Mouse (Mus musculus): ENCODE results near the gene Il17rc. TPM values are rescaled to one million over a fixed set of nuclear protein-coding genes. Genes with fewer than 3 reads are reported as not detected.

Il17rc gene
- total and polyA plus RNA-seq, 2 experiments: 27.8 to 79.2 TPM

- Histone ChIP-seq H3K27ac (replicated peaks; ENCODE audit: insufficient read depth, low read depth, low read length) (0 out of 2 replicates have a peak overlapping the region, but pooled peaks have one; percentile 5), H3K36me3 (ENCODE audit: control insufficient read depth, insufficient read depth, low read length) (no peaks in the 10 kb centered on the region), H3K4me1 (ENCODE audit: control insufficient read depth, insufficient read depth, low read length) (peaks cover 14% of the 10 kb centered on the region), H3K27me3 (ENCODE audit: control insufficient read depth, insufficient read depth, low read length) (no peaks in the 10 kb centered on the region), H3K79me2 (ENCODE audit: control insufficient read depth, insufficient read depth, low read length) (peaks cover 2% of the 10 kb centered on the region; the same call in 1 of the 2 replicates), H3K4me3 (ENCODE audit: insufficient read depth, low read depth, low read length) (no peak overlapping the region), H3K9ac (ENCODE audit: low read depth, low read length) (no peak overlapping the region)
- 31% methylated on average over 10 of the region's 10 CpGs for WGBS
- DNase-seq (ENCODE audit: extremely low read depth, low read depth, low spot score): peak; percentile 77
- TF ChIP-seq CTCF (IDR thresholded peaks at IDR 0.05; ENCODE audit: low read depth, low read length): no peak
- TF ChIP-seq POLR2A (IDR thresholded peaks at IDR 0.05; ENCODE audit: extremely low read depth, insufficient read depth, low read length): no peak
Observed at GRCm38 (mm10) chr6:113478906-113479305, 7.7 kb downstream of the Il17rc start.

GRCm38 (mm10) chr6:113480555-113481373 lies 9.5 kb downstream of the Il17rc start:
- WGBS: 35% methylated on average over 18 of the region's 18 CpGs
- Histone ChIP-seq H3K9ac (ENCODE audit: low read depth, low read length) (no peak overlapping the region), H3K4me3 (ENCODE audit: insufficient read depth, low read depth, low read length) (no peak overlapping the region), H3K4me1 (ENCODE audit: control insufficient read depth, insufficient read depth, low read length) (peaks cover 18% of the 10 kb centered on the region), H3K79me2 (ENCODE audit: control insufficient read depth, insufficient read depth, low read length) (peaks cover 5% of the 10 kb centered on the region; the same call in 1 of the 2 replicates), H3K27ac (replicated peaks; ENCODE audit: insufficient read depth, low read depth, low read length) (peak overlapping the region; percentile 89), H3K27me3 (ENCODE audit: control insufficient read depth, insufficient read depth, low read length) (no peaks in the 10 kb centered on the region), H3K36me3 (ENCODE audit: control insufficient read depth, insufficient read depth, low read length) (no peaks in the 10 kb centered on the region)
- no peak for TF ChIP-seq POLR2A (IDR thresholded peaks at IDR 0.05; ENCODE audit: extremely low read depth, insufficient read depth, low read length)
- no peak for TF ChIP-seq CTCF (IDR thresholded peaks at IDR 0.05; ENCODE audit: low read depth, low read length)
- DNase-seq (ENCODE audit: extremely low read depth, low read depth, low spot score): peak; percentile 83

GRCm38 (mm10) chr6:113482477-113483099 lies 11.4 kb downstream of the Il17rc start:
- peak overlapping the region; percentile 95 for H3K9ac ChIP-seq (ENCODE audit: low read depth, low read length)
- H3K27ac ChIP-seq (replicated peaks; ENCODE audit: insufficient read depth, low read depth, low read length): peak overlapping the region; percentile 89
- peaks cover 26% of the 10 kb centered on the region for H3K4me1 ChIP-seq (ENCODE audit: control insufficient read depth, insufficient read depth, low read length)
- H3K36me3 ChIP-seq (ENCODE audit: control insufficient read depth, insufficient read depth, low read length): no peaks in the 10 kb centered on the region
- 1% methylated on average over 64 of the region's 65 CpGs for WGBS
- peak overlapping the region; percentile 90 for H3K4me3 ChIP-seq (ENCODE audit: insufficient read depth, low read depth, low read length)
- H3K27me3 ChIP-seq (ENCODE audit: control insufficient read depth, insufficient read depth, low read length): no peaks in the 10 kb centered on the region
- H3K79me2 ChIP-seq (ENCODE audit: control insufficient read depth, insufficient read depth, low read length): peaks cover 5% of the 10 kb centered on the region; the same call in 1 of the 2 replicates
- TF ChIP-seq POLR2A (IDR thresholded peaks at IDR 0.05; ENCODE audit: extremely low read depth, insufficient read depth, low read length) (0 out of 2 replicates have a peak, but pooled peaks have one; percentile 77), CTCF (IDR thresholded peaks at IDR 0.05; ENCODE audit: low read depth, low read length) (0 out of 2 replicates have a peak, but pooled peaks have one; percentile 21)
- no peak for DNase-seq (ENCODE audit: extremely low read depth, low read depth, low spot score)

- under 1% methylated on average over 26 of the region's 26 CpGs for WGBS
- peak; percentile 96 for DNase-seq (ENCODE audit: extremely low read depth, low read depth, low spot score)
- Histone ChIP-seq H3K4me3 (ENCODE audit: insufficient read depth, low read depth, low read length) (peak within 1 kb of the TSS; percentile 90), H3K27ac (replicated peaks; ENCODE audit: insufficient read depth, low read depth, low read length) (peak within 1 kb of the TSS; percentile 89), H3K27me3 (ENCODE audit: control insufficient read depth, insufficient read depth, low read length) (no peaks in the 10 kb centered on the region), H3K79me2 (ENCODE audit: control insufficient read depth, insufficient read depth, low read length) (peaks cover 5% of the 10 kb centered on the region; the same call in 1 of the 2 replicates), H3K4me1 (ENCODE audit: control insufficient read depth, insufficient read depth, low read length) (peaks cover 28% of the 10 kb centered on the region), H3K36me3 (ENCODE audit: control insufficient read depth, insufficient read depth, low read length) (no peaks in the 10 kb centered on the region), H3K9ac (ENCODE audit: low read depth, low read length) (peak within 1 kb of the TSS; percentile 95)
- no peak for TF ChIP-seq CTCF (IDR thresholded peaks at IDR 0.05; ENCODE audit: low read depth, low read length)
Observed at GRCm38 (mm10) chr6:113483100-113483615, 11.9 kb downstream of the Il17rc start, which contains the start of gene Creld1. Gene Creld1, plus strand, starts transcription at chr6:113483297.

GRCm38 (mm10) chr6:113483729-113484128 lies 12.5 kb downstream of the Il17rc start:
- peaks cover 5% of the 10 kb centered on the region; the same call in 1 of the 2 replicates for H3K79me2 ChIP-seq (ENCODE audit: control insufficient read depth, insufficient read depth, low read length)
- DNase-seq (ENCODE audit: extremely low read depth, low read depth, low spot score): no peak
- H3K36me3 ChIP-seq (ENCODE audit: control insufficient read depth, insufficient read depth, low read length): peaks cover 3% of the 10 kb centered on the region; the same call in 1 of the 2 replicates
- peak overlapping the region; percentile 63 for H3K4me3 ChIP-seq (ENCODE audit: insufficient read depth, low read depth, low read length)
- H3K9ac ChIP-seq (ENCODE audit: low read depth, low read length): peak overlapping the region; percentile 71
- H3K4me1 ChIP-seq (ENCODE audit: control insufficient read depth, insufficient read depth, low read length): peaks cover 28% of the 10 kb centered on the region
- 4% methylated on average over 10 of the region's 10 CpGs for WGBS
- no peak for TF ChIP-seq POLR2A (IDR thresholded peaks at IDR 0.05; ENCODE audit: extremely low read depth, insufficient read depth, low read length)
- TF ChIP-seq CTCF (IDR thresholded peaks at IDR 0.05; ENCODE audit: low read depth, low read length): no peak
- H3K27ac ChIP-seq (replicated peaks; ENCODE audit: insufficient read depth, low read depth, low read length): peak overlapping the region; percentile 80
- no peaks in the 10 kb centered on the region for H3K27me3 ChIP-seq (ENCODE audit: control insufficient read depth, insufficient read depth, low read length)

Data from liver, adult 2 months (tissue).